Mouse (Mus musculus) adrenal gland, postnatal 10 days (tissue): ENCODE data around the gene Ltc4s. TPM values are rescaled to one million over a fixed set of nuclear protein-coding genes. Genes with fewer than 3 reads are reported as not detected.
A peak's percentile ranks its signal among the peaks of the same experiment; 100 is the strongest.

Source experiments
- DNase-seq: peaks from one replicate; pipeline ENCODE4 v3.0.0; 2021; ENCODE audit warnings: mixed read lengths
- total RNA-seq, 2 experiments: library from RNA; stranded (reverse); gene quantifications; 2 replicates each; pipeline ENCODE4 v1.2.3; 2021

Gene Ltc4s
- total RNA-seq, 2 experiments from 2014 or later = 10.1 to 12.6 TPM

- DNase-seq = no peak
Measured at GRCm38 (mm10) chr11:50248473-50249171, 10.2 kb upstream of the Ltc4s start.

- no peak for DNase-seq
Measured at GRCm38 (mm10) chr11:50245269-50245668, 6.9 kb upstream of the Ltc4s start.

- no peak for DNase-seq
Measured at GRCm38 (mm10) chr11:50243926-50244325, 5.5 kb upstream of the Ltc4s start.

- DNase-seq = no peak
Measured at GRCm38 (mm10) chr11:50240235-50240911, 2.0 kb upstream of the Ltc4s start.

- peak; percentile 39 for DNase-seq
Measured at GRCm38 (mm10) chr11:50238821-50239791, 690 bp upstream of the Ltc4s start.

GRCm38 (mm10) chr11:50236937-50237835 is 1.2 kb downstream of the Ltc4s start:
- DNase-seq = peak; percentile 46

- peak; percentile 94 for DNase-seq
Measured at GRCm38 (mm10) chr11:50236540-50236936, 1.9 kb downstream of the Ltc4s start.

- DNase-seq = no peak
Measured at GRCm38 (mm10) chr11:50234606-50235005, 3.8 kb downstream of the Ltc4s start.

GRCm38 (mm10) chr11:50233993-50234392 is 4.4 kb downstream of the Ltc4s start:
- DNase-seq = peak; percentile 18

GRCm38 (mm10) chr11:50233022-50233421 is 5.4 kb downstream of the Ltc4s start:
- DNase-seq = no peak

- DNase-seq = peak; percentile 64
Measured at GRCm38 (mm10) chr11:50231411-50231810, 7.0 kb downstream of the Ltc4s start.

GRCm38 (mm10) chr11:50230481-50231304 is 7.7 kb downstream of the Ltc4s start:
- DNase-seq = peak; percentile 11

- DNase-seq = peak; percentile 87
Measured at GRCm38 (mm10) chr11:50229252-50229910, 9.0 kb downstream of the Ltc4s start.

GRCm38 (mm10) chr11:50228772-50229171 is 9.6 kb downstream of the Ltc4s start:
- peak; percentile 65 for DNase-seq

- DNase-seq = no peak
Measured at GRCm38 (mm10) chr11:50227736-50228135, 10.7 kb downstream of the Ltc4s start.

GRCm38 (mm10) chr11:50227226-50227625 is 11.2 kb downstream of the Ltc4s start:
- peak; percentile 27 for DNase-seq

GRCm38 (mm10) chr11:50226406-50226805 is 12.0 kb downstream of the Ltc4s start:
- no peak for DNase-seq

- DNase-seq = peak; percentile 71
Measured at GRCm38 (mm10) chr11:50225611-50226378, 12.6 kb downstream of the Ltc4s start.
